Mouse (Mus musculus) spleen, postnatal 4 days (tissue): ENCODE measurements around the gene Rpn2.

Experiments used
- DNase-seq, 2 experiments: peaks; one replicate each; pipeline ENCODE4 v3.0.0; 2022; ENCODE audit warnings: low spot score in 2 of 2

Gene Rpn2

DNA sequence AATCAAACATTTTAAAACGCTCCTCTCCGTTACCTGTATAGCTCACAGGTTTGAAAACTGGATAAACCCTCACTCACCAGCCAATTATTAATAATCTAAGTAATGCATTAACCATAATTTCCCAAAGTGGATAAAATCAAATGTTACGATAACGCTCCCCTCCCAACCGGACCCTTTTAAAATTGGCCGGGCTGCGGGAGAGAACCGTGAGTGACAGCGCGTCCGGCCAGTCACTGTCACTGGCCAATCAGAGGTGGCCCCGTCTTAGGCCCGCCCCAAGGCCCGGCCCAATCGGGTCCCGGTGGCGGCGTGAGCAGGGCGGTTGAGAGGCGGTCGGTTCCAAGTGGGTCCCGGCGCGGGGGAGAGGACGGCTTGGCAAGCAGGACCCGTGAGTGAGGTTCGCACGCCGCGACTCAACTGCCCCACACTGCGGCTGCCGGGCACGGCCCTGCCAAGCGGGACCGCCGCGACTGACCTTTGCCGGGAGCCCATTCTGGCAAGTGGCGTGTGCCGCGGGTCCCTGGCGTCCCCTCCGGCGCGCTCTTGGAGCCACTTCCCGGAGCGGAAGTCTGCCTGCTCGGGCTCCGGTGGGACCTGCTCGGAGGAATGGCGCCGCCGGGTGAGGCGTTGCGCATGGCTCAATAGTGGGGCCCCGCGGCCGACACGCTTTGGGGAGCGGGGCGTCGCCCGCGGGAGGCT is at the start of gene Rpn2:
Gene Rpn2, plus strand, starts transcription at position 301 of the 699 bp plus-strand sequence.
- peak; percentile 96 to 98 for DNase-seq

DNA sequence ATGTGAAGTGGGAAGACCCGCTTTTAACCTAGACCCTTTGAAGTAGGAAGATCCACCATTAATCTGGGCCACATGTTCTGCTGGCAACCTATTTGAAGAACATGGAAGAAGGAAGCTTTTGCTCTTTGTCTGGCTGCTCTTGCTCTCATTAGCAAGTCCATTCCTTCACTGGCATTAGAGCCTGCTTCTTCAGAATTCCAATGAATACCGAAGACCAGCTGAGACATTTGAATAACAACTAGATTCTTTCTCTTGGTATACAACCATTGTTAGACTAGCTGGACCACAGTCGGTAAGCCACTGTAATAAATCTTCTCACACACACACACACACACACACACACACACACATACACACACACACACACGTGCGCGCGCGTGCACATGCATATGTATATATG is 42.9 kb upstream of the Rpn2 start:
- DNase-seq: no peak

DNA sequence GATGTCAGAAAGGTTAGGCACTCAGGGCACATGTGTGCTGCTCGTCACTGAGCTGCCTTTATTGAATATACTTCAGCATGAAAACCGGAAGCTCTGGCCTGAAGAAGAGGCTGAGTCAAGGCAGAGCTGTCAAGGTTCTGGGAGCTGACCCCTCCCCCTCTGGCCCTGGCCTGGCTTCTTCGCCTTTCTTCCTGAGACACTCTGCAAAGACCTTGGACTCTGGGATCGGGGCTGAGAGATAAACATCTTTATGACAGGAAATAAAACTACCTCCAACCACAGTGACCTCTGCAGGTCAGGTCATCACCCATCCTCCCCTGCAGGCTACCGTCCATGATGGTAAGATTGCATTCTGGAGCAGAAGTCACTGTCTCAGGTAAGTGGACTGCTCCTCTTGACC is 33.8 kb upstream of the Rpn2 start:
- DNase-seq: no peak

DNA sequence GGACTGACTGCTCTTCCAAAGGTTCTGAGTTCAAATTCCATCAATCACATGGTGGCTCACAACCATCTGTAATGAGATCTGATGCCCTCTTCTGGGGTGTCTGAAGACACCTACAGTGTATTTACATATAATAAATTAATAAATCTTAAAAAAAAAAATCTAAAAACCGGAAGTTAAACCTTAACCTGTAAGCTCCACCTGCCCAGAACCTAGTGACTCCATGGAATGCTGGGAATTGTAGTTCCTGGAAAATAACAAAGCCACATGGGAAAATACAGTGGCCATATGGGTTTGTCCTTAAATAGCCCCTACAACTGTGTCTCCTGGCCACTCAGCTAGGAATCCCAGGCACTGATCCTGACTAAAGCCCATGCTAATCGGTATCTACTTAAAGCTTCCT is 33.2 kb upstream of the Rpn2 start:
- no peak for DNase-seq

DNA sequence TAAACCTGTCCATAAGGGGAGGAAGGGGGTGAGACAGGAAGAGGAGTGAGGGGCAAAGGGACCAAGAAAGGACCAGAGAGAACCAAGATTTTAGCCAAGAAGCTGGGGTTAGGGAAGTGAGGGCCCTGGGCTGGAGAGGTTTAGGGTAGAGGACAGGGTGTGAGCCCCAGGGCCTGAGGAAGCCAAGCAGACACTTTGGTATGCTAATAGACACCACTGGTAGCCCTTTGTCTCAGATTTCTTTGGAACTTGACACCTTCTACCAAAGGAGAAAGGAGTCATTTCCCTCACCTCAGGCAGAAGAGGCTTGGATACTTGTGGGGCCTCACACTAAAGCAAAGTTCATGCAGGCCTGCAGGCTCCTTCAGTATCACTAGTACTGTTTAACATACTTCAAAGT is 30.7 kb upstream of the Rpn2 start:
- no peak for DNase-seq

DNA sequence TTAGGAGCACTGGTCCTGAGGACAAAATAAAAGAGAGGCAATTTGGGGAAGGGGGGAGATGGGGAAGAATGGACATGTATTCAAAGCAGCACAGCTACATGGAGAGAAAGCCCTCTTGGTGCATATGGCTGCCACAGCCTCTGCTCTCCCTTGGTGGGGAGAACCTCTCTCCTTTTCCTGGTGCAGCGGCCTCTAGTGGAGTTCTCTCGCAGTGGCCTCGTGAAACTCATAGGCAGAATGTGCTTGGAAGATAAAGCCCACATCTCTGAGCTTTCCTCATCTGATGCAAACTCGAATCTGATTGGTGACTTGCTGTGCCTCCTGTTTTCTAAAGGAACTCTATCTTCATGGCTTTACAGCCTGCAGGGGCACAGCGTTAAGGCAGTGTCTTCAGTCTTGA is 19.1 kb upstream of the Rpn2 start:
- peak; percentile 57 to 80 for DNase-seq

DNA sequence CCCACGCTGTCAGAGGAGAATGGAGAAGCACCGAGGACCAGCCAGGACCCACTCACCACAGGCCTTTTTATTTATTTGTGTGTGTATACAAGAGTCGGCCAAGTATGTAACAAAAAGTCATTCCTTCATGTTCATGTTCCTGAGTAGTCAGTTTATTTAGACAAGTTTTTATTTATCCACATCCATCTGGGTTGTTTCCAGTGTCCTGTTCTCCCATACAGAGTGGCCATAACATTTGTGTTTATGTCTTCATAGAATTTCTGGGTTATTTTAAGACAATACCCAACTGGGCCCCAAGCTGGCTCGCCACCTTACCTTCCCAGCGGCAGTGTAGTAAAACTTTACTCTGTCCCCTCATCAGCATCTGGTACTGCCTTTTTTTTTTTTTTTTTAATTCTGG is 16.9 kb upstream of the Rpn2 start:
- DNase-seq: no peak

DNA sequence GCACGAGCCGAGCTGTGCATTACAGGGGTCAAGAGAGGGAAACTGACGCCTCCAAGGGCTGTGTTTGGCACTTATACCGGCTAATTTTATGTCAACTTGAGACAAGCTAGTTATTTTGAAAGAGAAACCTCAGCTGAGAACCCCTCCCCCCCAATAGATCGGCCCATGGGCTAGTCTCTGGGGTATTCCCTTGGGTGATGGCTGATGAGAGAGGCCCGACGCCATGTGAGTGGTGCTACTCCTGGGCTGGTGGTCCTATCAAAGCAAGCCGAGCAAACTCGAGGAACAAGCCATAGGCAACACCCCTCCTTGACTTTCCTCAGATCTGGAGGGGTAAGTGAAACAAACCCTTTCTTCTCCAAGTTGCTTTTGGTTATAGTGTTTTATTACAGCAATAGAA is 16.3 kb upstream of the Rpn2 start:
- no peak for DNase-seq

DNA sequence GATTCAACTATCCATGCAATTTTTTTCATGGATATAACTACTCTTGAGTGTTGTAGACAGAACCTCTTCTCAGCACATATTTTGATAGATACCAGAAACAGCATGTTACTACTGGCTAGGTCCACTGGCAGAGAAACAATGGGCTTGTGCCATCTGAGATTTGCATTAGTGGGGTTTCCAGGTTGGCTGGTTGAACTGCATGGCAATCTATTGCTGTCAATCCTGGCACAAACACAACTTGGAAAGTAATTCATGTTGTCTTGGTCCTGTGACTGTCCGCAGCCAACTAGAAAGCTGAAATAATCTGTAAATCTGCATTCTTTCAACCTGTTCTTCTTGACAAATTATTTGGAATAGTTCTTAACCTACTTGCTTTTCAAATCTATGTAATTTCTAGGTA is 15.7 kb upstream of the Rpn2 start:
- no peak for DNase-seq

DNA sequence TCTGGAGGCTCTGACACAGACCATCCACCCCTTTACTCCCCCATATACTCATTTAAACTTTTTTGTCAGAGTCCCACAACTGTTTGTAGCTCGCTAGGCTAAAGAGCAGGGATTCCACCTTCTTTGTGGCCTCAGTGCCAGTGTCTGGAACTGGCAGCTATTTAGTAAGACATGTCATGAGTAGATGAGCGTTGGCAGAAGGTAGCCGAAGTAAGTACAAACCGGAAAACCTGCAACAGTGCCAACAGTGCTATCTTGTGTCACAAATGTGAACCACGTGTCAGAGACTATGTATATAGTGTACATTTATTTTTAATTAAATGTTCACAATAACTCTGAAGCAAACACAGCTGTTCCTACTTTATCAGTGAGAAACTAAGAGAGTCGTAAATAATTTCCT is 15.0 kb upstream of the Rpn2 start:
- DNase-seq: no peak

DNA sequence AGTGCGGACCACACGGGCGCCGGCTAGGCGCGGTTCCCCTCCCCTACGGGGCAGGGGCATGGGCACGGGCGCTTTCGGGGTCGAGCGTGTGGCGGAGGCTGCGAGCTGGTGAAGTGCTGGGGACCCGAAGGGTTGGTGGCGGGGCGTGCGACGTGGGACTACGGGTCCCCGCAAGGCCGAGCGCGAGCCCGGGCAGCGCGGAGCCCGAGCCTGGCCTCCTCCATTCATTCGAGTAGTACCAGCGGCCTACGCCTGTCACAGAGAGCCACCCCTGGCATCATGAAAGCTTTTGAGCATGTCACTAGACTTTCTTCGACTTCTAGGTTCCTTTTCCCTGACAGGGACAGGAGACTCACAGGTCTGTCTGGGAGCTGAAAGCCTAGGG is 591 bp downstream of the Rpn2 start, which contains the start of gene Mroh8:
Gene Mroh8, minus strand, starts transcription at position 134 of the 385 bp plus-strand sequence.
- no peak for DNase-seq

DNA sequence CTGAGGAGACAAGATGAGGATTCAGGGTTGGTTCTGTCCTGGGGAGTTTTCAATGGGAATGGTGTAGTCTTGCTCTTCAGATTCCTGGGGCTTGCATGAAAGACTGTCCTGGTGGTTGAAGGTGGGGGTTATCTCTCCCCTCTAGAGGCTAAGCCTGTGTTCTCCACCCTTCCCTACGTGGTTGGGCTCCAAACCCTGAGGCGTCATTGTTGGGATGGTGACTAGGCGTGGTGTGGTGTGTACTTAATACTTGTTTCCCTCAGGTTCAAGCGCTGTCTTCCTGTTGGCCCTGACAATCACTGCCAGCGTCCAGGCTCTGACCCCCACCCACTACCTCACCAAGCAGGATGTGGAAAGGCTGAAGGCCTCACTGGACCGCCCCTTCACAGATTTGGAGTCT is 4.5 kb downstream of the Rpn2 start:
- DNase-seq: no peak

DNA sequence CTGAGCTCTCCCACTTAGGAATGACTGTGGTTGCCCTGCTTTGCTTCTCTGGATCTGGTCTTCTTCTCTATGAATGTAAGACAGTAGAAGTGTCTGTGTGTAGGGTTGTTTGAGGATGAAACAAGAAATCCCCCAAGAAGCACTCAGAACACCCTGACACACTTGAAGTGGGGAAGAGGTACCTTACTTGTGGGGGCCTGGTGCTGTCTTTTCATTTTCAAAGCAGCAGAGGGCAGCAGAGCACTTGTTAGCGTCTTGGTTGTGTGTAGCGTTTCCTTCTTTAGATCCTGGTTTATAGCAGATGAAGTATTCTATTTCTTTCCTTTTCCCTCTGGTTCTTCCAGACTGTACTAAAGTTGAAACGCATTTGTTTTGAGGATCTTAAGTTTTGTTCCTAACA is 8.7 kb downstream of the Rpn2 start:
- DNase-seq: peak in 1 of 2 experiments; percentile 46

DNA sequence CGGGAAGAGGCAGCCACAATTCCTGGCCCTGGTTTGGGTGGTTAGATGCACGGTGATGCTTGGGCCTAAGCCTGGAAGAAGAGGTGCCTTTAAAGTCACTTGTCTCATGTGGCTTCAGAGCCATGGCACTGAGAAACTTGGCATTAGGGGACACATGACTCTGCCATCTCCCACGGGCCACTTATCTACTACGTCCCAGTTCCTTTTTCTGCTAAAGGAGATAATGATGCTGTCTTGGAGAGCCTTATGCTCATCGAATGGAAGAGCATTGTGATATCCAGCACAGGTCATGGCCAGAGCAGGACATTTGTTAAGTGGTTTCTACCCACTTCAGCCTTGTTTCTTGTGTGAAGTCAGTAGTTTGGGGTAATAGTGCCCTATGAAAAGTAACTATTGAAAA is 10.2 kb downstream of the Rpn2 start:
- no peak for DNase-seq

DNA sequence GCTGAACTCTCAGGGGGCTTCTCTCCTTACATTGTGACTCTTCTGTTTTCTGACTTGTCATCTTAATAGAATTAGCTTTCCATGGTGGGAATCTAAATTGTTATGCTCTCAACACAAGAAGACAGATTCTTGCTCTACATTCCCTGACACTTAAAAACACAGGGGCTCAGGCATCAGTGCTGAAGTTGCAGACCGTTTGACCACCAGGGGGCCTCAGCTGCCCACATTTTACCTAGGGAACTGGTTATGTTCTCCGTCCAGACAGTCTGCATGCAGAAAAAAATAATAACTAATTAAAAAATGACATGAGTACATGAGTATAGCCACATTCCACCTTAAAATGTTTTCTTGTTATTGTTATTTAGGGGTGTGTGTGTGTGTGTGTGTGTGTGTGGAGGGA is 13.3 kb downstream of the Rpn2 start:
- peak; percentile 65 to 85 for DNase-seq

DNA sequence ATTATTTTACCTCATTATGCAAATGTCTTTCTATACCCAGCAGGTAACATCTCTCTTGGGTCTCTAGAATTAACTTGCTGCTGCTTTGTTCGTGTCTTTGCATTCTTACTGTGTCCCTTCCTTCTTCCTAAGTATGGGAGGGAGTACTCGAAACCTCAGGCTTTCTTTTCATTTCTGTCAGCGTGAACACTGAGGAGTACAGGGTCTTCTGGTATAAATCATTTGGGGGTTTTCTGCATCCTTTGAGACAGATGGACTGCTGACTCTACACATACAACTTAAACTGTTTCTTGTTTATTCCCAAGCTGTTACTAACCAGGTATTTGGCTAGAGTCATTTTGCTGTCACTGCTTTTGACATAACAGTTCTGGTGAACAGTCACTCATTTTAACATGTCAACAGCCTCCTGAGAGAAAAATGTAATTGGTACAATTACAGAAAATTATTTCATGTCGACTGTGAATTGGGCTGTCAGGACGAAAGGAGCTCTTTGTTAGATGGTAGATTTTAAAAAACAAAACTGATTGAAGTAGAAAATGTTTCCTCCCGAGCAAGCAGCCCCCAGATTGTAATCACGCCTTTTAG is 17.4 kb downstream of the Rpn2 start:
- DNase-seq: no peak

DNA sequence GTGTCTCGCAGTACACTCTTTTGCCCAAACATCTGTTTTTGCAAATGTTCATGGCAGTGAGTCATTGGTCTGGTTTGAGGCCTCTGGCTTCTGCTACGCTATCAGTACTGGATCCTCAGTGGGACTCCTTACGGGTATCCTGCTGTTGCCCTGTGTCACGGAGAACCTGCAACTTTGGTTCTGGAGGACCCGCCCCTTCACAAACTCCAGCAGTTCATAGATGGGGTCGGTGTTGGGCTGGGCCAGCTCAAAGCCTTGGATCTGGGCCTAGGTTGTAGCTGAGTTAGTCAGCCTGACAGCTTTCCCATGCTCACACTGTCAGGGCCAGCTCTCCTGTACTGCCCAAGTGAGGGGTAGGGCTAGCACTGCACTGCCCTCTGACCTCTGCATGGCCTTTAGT is 21.2 kb downstream of the Rpn2 start:
- DNase-seq: no peak

DNA sequence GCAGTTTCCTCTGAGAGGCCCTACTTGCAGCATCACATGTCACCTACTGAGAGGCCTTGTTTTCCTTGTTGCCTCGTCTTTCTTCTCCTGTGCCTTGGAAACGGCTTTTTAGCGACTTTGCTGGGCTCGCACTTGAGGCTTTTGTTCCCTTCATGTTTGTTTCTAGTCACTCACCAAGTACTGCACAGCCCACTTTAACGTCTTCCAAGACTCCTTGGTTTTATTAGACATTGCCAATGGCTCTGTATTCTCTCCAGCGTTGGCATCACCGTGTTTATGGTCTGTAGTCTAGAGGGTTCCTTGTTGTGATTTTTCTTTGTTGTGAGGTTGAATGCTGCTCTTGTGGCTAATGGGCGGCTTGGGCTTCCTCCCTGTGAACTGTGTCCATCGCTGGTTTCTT is 24.3 kb downstream of the Rpn2 start:
- DNase-seq: no peak

DNA sequence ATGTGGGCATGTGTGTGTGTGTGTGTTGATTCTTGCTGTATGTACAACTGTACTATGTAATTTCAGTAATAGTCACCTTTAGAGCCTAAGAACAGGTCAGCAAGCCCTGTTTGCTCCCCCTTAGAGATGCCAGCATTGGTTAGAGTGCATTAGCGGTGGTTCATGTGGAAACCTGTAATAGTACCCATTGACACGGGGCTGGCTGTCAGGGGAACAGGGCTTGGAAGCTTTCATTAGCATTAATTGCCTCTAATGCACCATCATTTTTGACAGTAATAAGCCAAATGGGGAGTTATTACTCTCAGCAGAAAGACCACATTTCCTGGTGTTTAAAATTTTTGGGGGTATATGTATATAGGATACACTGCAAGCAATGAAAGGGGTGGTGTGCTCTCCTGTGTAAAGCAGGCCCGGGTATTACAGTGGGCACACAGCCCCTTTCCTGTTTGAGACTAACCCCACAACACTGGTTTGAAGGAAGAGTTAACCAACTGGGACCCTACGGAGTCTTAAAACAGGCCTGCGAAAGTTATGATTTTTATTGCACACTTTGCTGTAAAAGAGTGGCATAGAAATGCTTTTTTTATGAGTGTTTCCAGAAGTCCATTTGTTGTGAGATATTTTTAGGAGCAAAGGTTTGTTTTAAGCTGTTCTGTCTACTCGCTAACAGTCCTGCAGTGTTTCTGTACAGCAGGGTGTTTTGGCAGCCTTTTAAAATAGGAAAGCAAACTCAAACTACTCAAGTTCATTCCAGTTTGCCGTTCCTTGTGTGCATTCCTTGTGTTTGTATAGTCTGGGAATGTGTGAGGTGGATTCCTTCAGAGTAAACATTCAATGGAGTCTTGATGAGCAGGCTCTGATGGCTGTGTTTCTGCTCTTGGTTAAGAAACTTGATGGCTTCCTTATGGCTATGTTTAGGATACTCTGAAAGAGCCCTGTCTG is 27.5 kb downstream of the Rpn2 start:
- DNase-seq: no peak

DNA sequence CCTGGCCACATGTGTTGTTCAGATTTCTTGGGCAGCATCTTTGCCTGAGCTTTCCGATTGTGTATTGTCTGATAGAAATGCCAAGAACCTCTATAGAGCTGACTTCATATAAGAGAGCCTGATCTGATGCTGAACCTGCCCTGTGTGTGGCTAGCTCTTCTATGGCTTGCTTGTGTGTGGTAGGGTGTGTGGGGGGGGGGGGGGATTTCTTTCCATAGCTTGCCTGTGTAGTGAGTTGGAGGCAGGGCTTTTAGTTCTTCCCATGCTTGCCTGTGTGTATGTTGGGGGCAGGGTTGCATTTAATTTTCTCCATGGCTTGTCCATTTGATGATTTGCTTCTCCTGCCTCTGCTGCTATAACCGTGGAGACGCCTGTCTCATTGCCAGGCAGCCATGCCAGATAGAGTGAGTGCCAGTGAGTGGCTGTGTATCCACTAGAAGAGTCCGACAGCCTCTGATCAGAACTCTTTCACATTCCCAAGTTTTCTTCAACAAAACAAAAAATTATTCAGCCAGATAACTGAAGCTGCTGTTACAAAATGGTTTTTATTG is 29.0 kb downstream of the Rpn2 start:
- DNase-seq: no peak

DNA sequence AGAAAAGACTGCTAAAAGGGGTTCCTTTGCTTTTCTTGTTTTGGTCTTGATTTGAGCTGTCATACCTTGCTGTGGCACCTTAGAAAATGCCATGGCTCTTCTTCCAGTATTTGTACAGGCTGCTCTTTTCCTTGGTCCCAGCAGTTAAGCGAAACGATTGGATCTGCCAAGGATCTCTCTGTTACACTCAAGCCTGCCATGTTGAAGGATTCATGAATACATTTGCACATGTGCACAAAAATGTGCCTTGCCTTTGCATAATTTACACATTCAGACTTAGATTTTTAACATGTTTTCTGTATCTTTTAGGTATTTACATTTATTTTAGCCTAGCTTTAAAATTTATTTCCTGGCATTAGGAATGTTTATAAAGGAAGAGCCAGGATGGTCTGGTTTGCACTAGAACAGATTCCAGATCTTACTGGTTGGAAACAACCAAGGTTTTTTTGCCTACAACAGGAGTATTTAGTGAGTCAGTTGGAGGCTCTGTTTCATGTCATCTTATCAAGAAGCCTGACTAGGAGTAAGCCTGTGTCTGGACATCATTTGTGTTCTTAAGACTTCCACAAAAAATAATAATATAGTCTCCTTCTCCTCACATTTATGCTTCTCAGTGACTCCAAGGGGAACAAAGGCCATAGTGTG is 29.6 kb downstream of the Rpn2 start:
- no peak for DNase-seq

DNA sequence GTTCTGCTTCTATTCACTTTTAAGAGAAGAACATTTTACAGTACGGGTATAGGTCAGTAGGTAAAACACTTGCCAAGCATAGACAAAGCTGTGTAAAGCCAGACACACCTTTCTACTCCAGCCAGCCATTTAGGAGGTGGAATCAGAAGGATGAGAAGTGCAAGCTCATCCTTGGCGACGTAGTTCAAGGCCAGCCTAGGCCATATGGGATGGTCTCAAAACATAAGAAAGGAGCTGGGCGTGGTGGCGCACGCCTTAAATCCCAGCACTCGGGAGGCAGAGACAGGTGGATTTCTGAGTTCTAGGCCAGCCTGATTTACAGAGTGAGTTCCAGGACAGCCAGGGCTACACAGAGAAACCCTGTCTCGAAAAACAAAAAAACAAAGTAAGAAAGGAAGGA is 30.8 kb downstream of the Rpn2 start:
- no peak for DNase-seq
